Mouse (Mus musculus) testis, adult 2 months (tissue): Measurements from ENCODE around the gene Phka2.

Experiments used
- CTCF ChIP-seq: fragments of 200-500 bp; IDR thresholded peaks from 2 replicates; pipeline ENCODE4 v1.5.1; 2012; ENCODE audit warnings: low read depth, mild to moderate bottlenecking, inconsistent platforms, low read length, moderate library complexity; ENCODE audit not compliant: control insufficient read depth, insufficient read depth, insufficient replicate concordance
- POLR2A ChIP-seq: fragments of 200-500 bp; IDR thresholded peaks from 2 replicates; pipeline ENCODE4 v1.6.1; 2012; ENCODE audit warnings: low read depth, mild to moderate bottlenecking, inconsistent platforms, low read length, moderate library complexity; ENCODE audit not compliant: control insufficient read depth

DNA sequence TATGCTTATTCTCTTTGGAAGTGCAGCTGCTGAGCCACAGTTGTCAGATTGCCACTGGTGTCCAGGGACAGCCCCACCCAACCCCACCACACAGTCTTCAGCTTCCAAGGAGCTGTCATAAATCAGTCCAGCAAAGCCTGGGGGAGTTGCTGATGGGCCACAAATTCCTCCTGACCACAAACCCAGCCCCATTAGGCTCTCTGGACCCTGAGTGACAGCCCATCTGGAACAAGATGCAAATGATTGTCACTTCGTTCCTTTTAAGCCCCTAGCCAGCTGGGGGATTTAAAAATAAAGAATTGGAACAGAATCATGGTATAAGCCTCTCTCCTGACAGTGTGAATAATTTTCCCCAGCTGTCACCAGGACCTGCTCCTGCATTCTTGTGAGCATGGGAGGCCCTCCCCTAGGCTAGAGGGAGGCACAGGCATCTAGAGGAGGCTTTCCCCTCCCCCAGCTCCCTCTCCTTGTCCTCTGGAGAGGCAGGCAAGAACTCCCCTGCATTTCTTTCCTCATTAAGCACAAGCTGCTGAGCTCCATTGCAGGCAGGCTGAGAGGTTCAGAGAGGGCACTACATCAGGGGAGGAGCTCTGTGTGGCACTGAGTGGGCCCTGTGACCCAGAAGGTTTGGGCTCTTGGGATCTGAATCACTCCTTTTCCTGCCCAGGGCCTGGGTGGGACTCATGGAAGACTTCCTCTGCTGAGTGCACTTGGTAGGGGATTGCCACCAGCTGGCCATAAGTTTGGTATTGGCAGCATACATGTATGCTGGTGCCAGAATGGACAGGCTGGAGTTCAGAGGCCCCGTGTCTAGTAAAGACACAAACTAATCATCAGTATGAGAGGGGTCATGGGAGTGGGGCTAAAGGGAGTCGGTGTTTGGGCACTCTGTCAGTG lies 96.8 kb downstream of the Phka2 start:
- TF ChIP-seq CTCF (no peak), POLR2A (no peak)
